Comparison of ENCODE assay signal across 8 mouse cellular contexts in the genomic region with DNA sequence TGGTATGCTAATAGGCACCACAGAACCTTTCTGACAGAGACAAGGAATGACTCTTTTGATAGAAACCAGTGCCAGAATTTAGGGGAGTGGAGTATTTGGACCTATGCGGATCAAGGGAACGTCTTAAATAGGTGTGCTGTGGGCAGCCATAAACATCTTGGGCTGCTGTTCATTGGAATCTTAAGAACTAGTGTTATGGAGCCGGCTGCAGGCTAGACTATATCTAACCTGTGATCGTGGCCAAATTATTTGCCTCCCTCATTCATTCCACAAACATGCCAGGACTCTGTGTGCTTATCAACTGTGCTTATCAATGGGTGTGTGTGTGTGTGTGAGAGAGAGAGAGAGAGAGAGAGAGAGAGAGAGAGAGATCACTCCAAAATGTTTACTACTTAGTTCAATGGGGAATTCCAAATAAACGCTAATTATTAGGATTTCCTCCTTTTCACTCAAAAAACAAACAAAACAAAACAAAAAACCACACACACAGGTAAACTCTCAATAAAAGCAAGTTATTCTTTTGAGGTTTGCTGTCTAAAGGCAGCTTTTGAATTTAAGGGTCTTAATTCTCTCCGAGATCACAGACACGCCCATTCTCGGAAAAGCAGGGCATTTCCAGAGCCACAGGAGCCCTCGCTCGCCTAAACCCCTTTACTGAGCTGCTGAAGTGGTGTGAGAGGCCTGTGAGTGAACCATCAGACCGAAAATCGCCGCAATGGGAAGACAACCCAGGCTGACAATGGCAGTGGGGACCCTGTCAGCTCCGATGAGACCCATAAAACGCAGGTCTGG. TPM values are rescaled to one million over a fixed set of nuclear protein-coding genes. Genes with fewer than 3 reads are reported as not detected.
DNase-seq lines count a peak whose midpoint lies in the region; ATAC-seq lines count a peak whose summit lies in the region.

No protein-coding gene starts in this region.

- no peaks in the 10 kb centered on the region for H3K36me3 ChIP-seq in kidney, embryonic 15.5 days
- no peaks in the 10 kb centered on the region for H3K36me3 ChIP-seq in midbrain, embryonic 13.5 days

- H3K9me3 ChIP-seq in kidney, embryonic 15.5 days (replicated peaks) = no peaks in the 10 kb centered on the region
- no peaks in the 10 kb centered on the region for H3K9me3 ChIP-seq in midbrain, embryonic 13.5 days

- H3K4me2 ChIP-seq in kidney, embryonic 15.5 days = peak overlapping the region; percentile 69
- peak overlapping the region; percentile 90 for H3K4me2 ChIP-seq in midbrain, embryonic 13.5 days (replicated peaks)

- whole genome bisulfite sequencing in kidney, embryonic 15.5 days = 8% methylated on average over 15 of the region's 15 CpGs
- 9% methylated on average over 15 of the region's 15 CpGs for WGBS in midbrain, embryonic 13.5 days

- peak overlapping the region; percentile 96 for H3K4me3 ChIP-seq in kidney, embryonic 15.5 days (replicated peaks)
- peak overlapping the region; percentile 97 for H3K4me3 ChIP-seq in midbrain, embryonic 13.5 days (replicated peaks)

- H3K27ac ChIP-seq in kidney, embryonic 15.5 days = peak overlapping the region; percentile 99
- peak overlapping the region; percentile 98 for H3K27ac ChIP-seq in midbrain, embryonic 13.5 days

- peak overlapping the region; percentile 72 for H3K9ac ChIP-seq in kidney, embryonic 15.5 days
- H3K9ac ChIP-seq in midbrain, embryonic 13.5 days (replicated peaks) = peak overlapping the region; percentile 78

- no peak for ATAC-seq in kidney, embryonic 15.5 days (replicated peaks; ENCODE audit: low FRiP score)
- ATAC-seq in midbrain, embryonic 13.5 days = no peak

- no peak for DNase-seq in kidney, postnatal 4 days
- DNase-seq in c-Kit-positive CD71-positive TER-119-negative erythroid progenitor cells, embryonic 14.5 days (ENCODE audit: low read depth) = peak; percentile 65
- peak; percentile 35 for DNase-seq in hindlimb bud, embryonic 11.5 days (ENCODE audit: extremely low spot score, low read depth, low spot score)
- no peak for DNase-seq in gastrocnemius, postnatal 10 days
- DNase-seq in thymus, postnatal 14 days = no peak
- DNase-seq in adrenal gland, postnatal 14 days = no peak

- H3K27me3 ChIP-seq in kidney, embryonic 15.5 days = no peaks in the 10 kb centered on the region
- H3K27me3 ChIP-seq in midbrain, embryonic 13.5 days = no peaks in the 10 kb centered on the region

- H3K4me1 ChIP-seq in kidney, embryonic 15.5 days = peaks cover 15% of the 10 kb centered on the region
- H3K4me1 ChIP-seq in midbrain, embryonic 13.5 days (replicated peaks) = peaks cover 29% of the 10 kb centered on the region

RNA-seq across cellular contexts. Expression of a gene that starts 0.8 kb away (rescaled TPM):
- polyA plus RNA-seq in kidney, embryonic 15.5 days (2015; fragmentation: Nextera tagmentation; extraction: Ambion mirVana) = 76.5 and 78.9 TPM in 2 replicates
- 95.0 and 99.1 TPM in 2 replicates for polyA plus RNA-seq in midbrain, embryonic 13.5 days (2015; fragmentation: Nextera tagmentation; extraction: Ambion mirVana)
- total RNA-seq in gastrocnemius, postnatal 10 days (2021) = 10 to 100 TPM; 53.8 to 54.1 TPM
- total RNA-seq in adrenal gland, postnatal 14 days (2021) = 87.1 and 87.4 TPM in 2 replicates

RNA-seq across cellular contexts. Expression of a gene that starts 15.1 kb away (rescaled TPM):
- polyA plus RNA-seq in kidney, embryonic 15.5 days (2015; fragmentation: Nextera tagmentation; extraction: Ambion mirVana) = 0.15 and 0.18 TPM in 2 replicates
- 0.94 and 1.0 TPM in 2 replicates for polyA plus RNA-seq in midbrain, embryonic 13.5 days (2015; fragmentation: Nextera tagmentation; extraction: Ambion mirVana)
- total RNA-seq in gastrocnemius, postnatal 10 days (2021) = under 1 TPM; 0.27 to 0.28 TPM
- 0.48 and 0.60 TPM in 2 replicates for total RNA-seq in adrenal gland, postnatal 14 days (2021)

Comparison
In these comparisons a context has a peak if more than half of its experiments do, and no peak if none do; other contexts are left out.
1. DNase-seq: peak in c-Kit-positive CD71-positive TER-119-negative erythroid progenitor cells, embryonic 14.5 days (single experiment) and hindlimb bud, embryonic 11.5 days (single experiment); none in kidney, postnatal 4 days (0 of 2), gastrocnemius, postnatal 10 days (single experiment), thymus, postnatal 14 days (single experiment) and adrenal gland, postnatal 14 days (single experiment).